Mouse (Mus musculus) induced T-regulatory cell, adult 2 months (primary cell): ENCODE data around the gene Napa.

ENCODE experiments used
- DNase-seq: peaks from one replicate; pipeline ENCODE4 v3.0.0-alpha.2; 2012; ENCODE audit warnings: low read depth

Gene Napa

DNA sequence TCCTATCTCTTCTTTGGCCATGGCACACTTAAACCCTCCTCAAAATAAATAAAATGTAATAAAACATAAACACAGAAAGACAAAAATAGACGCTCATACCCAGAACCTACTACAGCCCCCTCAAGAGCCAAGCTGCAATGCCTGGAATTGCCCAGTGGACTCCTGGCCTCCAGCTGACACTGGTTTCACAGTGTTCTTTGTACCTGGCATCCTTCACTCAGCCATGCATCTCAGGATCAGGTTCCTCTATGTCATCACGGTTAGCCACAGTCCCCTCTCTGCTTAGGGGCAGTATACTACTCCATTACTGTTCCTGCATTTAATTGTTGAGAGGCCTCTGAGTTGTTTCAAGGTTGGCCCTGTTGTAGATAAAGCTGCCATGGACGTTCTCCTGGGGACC lies 34.7 kb downstream of the Napa start:
- no peak for DNase-seq

DNA sequence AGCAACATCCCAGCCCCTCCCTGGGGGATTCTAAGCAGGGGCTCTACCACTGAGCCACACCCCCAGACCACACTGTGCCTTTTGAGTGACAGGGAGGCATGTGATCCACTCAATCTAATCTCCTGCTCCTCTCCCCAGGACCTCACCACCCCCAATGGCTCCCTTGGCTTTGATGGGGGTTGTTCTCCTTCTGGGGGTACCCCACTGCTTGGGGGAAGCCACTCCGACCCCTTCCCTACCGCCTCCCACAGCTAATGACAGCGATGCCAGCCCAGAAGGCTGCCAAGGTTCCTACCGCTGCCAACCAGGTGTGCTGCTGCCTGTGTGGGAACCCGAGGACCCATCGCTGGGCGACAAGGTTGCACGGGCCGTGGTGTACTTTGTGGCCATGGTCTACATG lies 35.4 kb downstream of the Napa start:
- DNase-seq: no peak

DNA sequence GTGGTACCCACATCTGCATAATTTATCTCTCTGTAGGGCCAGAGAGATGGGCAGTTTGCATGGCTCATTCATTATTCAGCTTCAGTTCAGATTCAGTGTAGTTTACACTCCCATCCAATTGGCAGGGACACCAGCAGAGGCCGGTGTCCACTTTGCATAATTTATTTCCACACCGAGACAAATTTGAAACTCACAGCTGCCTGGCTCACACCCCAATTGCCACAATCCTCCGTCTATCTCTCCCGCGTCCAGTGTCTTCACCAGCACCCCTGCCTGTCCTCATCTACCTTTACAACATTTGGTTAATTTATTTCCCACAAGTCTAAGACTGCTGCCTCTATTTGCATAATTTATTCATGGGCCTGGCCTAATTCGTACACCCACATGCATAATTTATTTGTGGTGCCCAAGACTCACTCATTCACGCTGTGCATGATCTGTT lies 36.7 kb downstream of the Napa start:
- DNase-seq: no peak

DNA sequence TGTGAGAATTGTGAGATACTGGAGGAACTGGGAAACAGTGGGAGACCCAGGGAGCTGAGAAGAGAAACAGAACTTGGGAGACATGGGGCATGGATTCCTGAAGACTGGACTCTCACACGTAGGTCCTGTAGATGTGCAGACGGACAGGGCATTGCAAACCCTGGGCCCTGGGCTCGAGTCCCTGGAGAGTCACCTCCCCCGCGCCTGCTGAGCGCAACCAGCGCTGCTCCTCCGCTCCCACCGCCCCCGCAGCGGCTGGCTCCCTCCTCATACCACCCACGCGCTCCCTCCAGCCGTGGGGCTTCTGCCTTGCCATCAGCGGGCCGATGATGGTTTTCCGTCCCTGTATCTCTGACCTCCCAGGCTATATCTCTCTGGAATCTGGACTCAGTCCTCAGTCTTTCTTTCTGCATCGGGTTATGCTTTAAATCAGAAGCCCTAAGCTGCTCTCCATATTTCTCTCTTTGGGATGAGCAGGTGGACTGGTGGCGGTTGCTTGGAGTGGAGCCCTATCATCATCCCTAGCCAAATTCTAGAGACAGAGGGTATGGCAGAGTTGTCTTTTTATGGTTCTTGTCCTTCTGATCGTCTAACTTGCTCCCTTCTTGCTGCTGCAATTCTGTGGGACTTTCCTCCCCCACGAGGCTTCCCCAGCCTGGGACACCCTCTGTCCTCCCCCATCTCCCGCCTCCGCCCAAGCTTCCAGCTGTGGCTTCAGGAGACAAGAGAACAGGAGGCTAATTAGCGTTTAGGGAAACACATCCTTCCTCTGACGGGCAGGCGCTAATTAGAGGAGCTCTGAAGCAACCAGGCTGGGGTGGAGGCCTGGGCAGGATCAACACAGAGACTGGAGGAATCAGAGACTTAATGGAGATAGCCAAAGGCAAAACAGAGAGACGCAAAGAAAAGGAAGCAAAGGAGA lies 48.5 kb downstream of the Napa start:
- no peak for DNase-seq

DNA sequence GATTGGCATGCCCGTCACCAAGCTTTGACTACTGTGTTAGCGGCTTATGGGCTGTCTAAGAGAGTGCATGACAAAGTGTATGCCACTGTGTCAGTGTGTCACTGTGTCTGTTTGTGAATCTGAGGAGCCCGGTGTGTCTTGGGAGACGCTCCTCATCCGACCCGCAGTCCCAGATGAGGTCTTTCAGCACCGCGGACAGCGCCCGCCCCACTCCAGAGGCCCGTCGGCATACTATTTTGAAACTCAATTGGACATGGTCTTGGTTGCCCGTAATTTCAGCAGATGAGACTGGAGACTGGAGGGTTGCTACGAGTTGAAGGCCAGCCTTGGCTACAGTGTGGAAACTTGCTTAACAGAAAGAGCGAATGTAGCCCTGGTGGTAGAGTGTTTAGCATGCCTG lies 49.4 kb downstream of the Napa start:
- DNase-seq: peak; percentile 59

DNA sequence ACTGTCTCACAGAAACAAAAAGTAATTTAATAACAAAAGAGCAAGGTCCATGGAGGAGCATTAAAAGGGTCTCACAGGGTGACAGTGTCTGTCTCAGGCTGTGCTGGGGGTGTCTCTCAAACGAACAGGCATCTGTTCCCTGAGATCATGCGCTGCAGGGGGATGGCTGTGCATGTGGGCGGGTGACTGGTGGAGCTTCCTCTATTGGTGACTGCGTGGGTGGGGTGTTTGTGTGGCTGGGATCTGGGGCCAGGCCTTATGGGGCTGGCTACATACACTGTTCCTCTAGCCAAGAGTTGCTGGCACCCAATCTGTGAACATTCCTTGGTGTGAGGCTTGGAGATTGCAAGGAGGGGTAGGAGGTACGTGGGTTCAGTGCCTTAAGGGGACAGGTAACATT lies 51.0 kb downstream of the Napa start:
- no peak for DNase-seq

DNA sequence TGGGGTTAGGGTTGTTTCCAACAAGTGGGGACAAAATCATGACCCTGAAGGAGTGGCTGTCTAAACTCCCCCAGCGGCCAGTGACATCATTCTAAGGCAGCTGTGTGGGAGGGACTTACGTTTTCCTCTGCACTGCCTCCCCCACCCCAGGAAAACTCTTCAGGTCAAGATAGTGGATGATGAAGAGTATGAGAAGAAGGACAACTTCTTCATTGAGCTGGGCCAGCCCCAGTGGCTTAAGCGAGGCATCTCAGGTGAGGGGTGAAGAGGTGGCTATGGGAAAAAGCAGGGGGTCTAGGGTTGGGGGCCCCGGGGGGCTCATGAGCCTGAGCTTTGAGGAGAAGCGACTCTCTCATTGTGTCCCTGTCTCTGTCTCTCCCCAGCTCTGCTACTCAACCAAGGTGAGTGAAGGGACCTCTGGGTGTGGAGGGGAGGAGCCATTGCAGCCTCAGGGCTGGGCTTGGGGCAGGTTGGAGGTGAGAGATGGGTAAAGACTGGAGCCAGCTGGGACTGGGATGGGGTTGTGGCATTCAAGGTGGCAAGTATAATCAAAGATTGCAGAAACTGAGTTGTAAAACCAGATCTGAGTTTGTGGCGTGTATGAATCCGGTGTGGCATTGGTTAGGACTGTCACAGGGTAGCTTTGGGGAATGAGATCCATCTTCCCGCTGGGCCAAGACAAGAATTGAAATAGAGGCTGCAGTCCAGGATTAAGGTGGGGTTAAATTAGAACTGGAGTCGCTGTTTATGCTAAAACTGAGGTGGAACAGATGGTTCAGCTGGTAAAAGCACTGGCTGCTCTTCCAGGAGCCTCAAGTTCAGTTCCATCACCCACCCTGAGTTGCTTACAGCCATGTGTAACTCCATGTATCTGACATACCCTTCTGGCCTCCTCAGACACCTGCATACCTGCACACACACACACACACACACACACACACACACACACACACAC lies 52.2 kb downstream of the Napa start:
- no peak for DNase-seq

DNA sequence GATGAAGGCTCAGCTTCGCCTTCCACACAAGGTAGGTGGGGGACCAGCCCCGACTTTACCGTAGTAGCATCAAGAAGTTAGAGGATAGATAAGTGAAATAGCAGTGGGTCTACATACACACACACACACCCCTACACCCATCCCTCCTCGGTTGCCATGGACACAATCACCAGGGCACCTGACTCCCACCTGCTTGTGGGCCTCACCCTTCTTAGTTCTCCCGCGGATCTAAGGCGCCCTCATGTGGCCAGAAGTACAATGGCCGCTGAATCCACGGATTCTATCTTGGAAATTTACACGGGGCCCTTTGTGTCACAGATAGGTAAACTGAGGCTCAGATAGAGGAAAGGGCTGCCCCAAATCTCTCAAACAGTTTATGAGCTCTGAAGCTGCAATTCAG lies 55.3 kb downstream of the Napa start:
- DNase-seq: peak; percentile 70

DNA sequence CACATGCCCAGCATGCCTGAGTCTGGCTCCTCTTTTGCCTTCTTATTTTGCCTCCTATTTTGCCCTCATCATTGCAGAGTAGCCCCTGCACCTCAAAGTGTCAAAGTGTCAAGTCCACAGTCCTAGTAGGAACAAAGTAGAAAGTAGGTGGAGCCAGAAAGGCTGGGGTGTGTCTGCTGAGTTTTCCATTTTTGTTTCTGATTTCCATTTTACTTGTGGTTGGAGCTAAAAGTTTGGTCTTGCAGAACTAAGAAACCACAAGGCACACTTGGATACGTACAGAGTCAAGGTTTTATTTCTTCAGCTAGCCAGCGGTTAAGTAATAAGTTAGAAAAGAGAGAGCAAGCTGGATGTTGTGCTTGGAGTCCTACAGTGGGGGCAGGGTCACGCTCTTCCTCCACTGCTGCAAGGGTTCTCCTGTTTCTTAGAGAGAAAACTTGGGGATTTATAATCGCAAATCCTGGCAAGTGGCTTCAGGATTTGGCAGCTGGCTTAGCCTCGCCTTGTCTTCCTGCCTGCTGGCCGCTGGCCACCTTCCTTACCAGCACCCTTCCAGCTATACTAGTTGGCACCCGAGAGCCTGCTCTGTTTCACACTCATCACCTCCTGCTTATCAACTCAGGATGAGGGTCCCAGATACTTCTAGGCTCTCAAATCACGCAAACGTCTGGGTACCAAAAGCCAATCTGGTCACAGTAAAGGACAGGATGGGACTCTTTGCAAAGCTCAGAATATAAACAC lies 57.0 kb downstream of the Napa start:
- no peak for DNase-seq

DNA sequence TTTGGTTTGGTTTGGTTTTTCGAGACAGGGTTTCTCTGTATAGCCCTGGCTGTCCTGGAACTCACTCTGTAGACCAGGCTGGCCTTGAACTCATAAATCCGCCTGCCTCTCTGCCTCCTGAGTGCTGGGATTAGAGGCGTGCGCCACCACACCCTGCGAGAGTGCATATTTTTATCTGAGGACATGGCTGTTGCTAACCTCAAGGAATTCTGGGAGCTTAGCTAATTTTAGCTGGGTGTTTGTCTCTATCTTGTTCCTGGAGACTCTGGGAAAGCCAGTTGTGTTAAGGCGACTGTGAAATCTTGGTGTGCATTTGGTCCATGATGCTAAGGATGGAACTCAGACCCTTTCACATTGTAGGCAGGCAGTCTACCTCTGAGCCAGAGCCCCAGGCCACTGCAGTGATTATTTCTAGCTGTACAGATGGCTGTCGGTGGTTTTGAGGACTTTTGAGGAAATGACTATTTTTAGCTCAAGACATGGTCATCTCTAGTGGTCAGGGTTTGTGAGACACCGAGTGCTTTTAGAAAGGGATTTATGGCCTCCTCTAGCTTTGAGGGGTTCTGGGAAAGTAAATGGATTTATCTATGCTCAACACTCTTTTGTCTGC lies 58.0 kb downstream of the Napa start:
- DNase-seq: no peak

DNA sequence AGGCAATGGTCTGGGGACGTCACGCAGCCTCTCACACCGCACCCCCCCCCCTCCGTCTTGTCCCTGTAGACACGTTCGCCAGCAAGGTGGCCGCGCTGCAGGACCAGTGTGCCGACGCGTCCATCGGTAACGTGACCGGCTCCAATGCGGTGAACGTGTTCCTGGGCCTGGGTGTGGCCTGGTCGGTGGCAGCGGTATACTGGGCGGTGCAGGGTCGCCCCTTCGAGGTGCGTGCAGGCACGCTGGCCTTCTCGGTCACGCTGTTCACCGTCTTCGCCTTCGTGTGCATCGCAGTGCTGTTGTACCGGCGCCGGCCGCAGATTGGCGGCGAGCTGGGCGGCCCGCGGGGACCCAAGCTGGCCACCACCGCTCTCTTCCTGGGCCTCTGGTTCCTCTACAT lies 60.5 kb downstream of the Napa start:
- DNase-seq: no peak

DNA sequence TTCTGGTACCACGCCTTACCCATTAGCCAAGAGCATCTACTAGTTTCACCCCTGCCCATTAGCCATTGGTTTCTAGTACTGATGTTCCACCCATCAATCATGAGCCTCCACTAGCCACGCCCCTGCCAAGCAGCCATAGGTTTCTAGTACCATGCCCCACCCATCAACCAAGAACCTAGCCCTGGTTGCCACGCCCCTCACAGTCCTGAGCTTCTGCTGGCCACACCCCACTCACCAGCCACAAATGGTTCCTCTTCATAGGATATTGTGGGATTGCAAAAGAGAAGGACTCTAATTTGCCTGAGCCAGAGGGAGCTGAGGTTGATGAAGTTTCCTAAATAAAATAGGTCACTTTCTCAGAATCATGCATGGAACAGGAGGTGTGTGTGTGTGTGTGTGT lies 62.4 kb downstream of the Napa start:
- no peak for DNase-seq

DNA sequence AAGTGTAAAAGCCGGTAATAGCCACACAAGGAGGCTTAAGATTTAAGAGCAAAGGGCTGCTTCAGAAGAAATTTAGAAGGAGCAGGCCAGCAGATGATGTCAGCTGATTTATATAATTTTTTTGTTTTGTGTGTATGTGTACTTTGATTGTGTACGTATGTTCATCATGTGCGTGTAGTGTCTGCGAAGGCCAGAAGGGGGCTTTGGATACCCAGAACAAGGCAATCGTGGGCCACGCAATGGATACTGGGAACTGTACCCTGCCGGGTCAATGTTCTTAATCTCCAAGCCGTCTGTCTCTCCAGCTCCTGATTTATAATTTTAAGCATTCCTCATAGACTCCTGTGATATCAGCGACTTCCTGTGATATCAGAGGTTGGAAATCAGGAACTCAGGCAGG lies 63.0 kb downstream of the Napa start:
- no peak for DNase-seq

DNA sequence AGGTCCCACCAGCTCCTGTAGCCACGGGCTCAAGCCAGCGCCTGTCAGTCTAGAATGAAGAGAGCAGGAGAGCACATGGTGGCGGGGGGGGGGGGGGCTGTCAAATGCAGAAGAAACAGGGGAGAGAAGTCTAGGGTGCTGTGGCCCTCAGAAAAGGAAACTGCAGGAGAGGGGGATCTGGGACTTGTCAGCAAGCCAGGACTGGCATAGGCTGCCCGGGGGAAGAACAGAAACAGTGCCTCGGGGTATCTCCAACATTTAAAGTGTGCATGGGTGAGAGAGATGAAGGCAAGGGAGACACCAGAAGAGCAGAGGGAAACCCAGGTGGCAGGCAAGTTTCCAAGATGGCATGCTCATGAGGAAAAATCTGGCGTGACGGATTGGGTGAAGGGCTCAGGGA lies 63.8 kb downstream of the Napa start:
- DNase-seq: no peak
